Mouse (Mus musculus): ENCODE measurements around the gene Rcsd1. TPM values are rescaled to one million over a fixed set of nuclear protein-coding genes. Genes with fewer than 3 reads are reported as not detected.

The Rcsd1 gene
- polyA plus RNA-seq, 1 experiment: 15.6 TPM

DNA sequence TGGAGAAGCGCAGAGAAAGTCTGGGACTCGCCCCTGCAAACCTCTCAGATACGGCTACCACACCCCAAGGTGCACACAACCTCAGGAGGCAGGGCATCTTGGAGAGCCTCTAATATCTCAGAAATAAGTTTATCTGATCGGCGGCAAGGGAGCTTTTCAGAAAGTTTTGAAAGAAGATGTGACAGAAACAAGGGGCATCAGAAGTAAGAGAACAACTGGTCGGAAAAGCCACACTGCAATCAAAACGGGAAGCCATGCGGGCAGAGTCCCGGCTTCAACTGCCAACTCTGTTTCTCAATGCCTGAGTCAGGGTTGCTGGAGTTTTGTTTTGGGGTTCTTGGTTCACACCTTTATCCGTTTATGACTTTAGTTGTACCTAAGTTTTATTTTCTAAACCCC is 2.3 kb downstream of the Rcsd1 start:
- TF ChIP-seq CTCF (conservative IDR thresholded peaks at IDR 0.05; ENCODE audit: insufficient read depth, insufficient read length, low read depth, low read length): no peak
- no peak for TF ChIP-seq POLR2A (IDR thresholded peaks at IDR 0.05; ENCODE audit: low read depth, low read length)
- 45% methylated on average over 10 of the region's 10 CpGs for WGBS
- Histone ChIP-seq H3K36me3 (ENCODE audit: control insufficient read depth, insufficient read depth, low read length) (no peaks in the 10 kb centered on the region), H3K4me3 (ENCODE audit: insufficient read depth, low read depth, low read length) (peak overlapping the region; percentile 82), H3K4me1 (ENCODE audit: control insufficient read depth, insufficient read depth, low read length) (peaks cover 5% of the 10 kb centered on the region; the same call in 1 of the 2 replicates), H3K27ac (ENCODE audit: insufficient read depth, low read depth, low read length) (peak overlapping the region; percentile 87), H3K27me3 (replicated peaks; ENCODE audit: control insufficient read depth, insufficient read depth, low read length) (no peaks in the 10 kb centered on the region)
- no peak for DNase-seq

DNA sequence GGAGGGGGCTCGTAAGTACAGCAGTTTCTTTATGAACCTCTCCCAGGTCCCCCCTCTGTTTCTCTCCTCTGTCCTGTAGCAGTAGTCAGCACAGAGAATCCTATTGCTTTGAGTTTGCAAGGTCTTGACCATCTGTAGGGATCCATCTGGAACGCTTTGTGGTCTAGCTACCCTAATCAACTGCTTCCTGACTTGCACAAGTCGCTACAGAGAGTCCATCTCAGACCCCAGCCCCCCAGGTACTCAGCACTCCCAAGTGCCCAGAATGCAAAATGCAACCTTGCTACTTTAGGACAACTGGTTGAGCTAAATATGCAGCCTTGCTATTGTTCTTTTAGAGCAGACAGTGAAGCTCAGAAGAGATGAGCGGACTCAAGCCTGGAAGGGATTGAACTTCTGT is 3.1 kb downstream of the Rcsd1 start:
- TF ChIP-seq CTCF (conservative IDR thresholded peaks at IDR 0.05; ENCODE audit: insufficient read depth, insufficient read length, low read depth, low read length): no peak
- no peak for TF ChIP-seq POLR2A (IDR thresholded peaks at IDR 0.05; ENCODE audit: low read depth, low read length)
- no peak for DNase-seq
- H3K27me3 ChIP-seq (replicated peaks; ENCODE audit: control insufficient read depth, insufficient read depth, low read length): no peaks in the 10 kb centered on the region
- H3K36me3 ChIP-seq (ENCODE audit: control insufficient read depth, insufficient read depth, low read length): no peaks in the 10 kb centered on the region
- 60% methylated on average over 4 of the region's 4 CpGs for WGBS
- peak overlapping the region; percentile 46; the same call in 1 of the 2 replicates for H3K27ac ChIP-seq (ENCODE audit: insufficient read depth, low read depth, low read length)
- H3K4me1 ChIP-seq (ENCODE audit: control insufficient read depth, insufficient read depth, low read length): peaks cover 6% of the 10 kb centered on the region; the same call in 1 of the 2 replicates
- H3K4me3 ChIP-seq (ENCODE audit: insufficient read depth, low read depth, low read length): peak overlapping the region; percentile 82

DNA sequence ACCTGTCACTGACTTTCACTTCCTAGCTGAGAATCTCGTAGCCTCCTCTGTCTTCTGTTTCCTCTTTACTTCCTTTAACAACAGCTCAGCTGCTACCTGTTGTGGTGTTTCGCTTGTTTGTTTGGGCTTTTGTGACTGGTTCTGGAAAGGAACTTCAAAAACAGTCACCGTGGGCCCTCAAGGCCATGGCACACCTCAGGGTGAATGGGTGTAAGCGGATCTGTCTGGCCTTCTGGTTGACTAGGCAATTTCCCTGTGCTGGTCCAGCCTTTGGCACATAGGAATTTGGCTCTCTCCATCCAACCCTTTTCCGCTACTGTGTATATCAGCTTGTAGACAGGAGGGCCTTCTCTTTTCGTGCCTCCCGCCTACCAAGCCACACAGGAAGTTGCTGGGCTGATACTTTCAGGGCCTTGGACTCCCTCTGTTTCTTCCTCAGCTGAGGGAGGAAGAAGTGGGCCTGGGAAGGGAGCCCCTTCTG is 3.6 kb downstream of the Rcsd1 start:
- Histone ChIP-seq H3K4me3 (ENCODE audit: insufficient read depth, low read depth, low read length) (peak overlapping the region; percentile 82; the same call in 1 of the 2 replicates), H3K27me3 (replicated peaks; ENCODE audit: control insufficient read depth, insufficient read depth, low read length) (no peaks in the 10 kb centered on the region), H3K27ac (ENCODE audit: insufficient read depth, low read depth, low read length) (peak overlapping the region; percentile 46; the same call in 1 of the 2 replicates), H3K36me3 (ENCODE audit: control insufficient read depth, insufficient read depth, low read length) (no peaks in the 10 kb centered on the region), H3K4me1 (ENCODE audit: control insufficient read depth, insufficient read depth, low read length) (peaks cover 9% of the 10 kb centered on the region; the same call in 1 of the 2 replicates)
- no peak for DNase-seq
- 76% methylated on average over 7 of the region's 7 CpGs for WGBS
- TF ChIP-seq CTCF (conservative IDR thresholded peaks at IDR 0.05; ENCODE audit: insufficient read depth, insufficient read length, low read depth, low read length) (no peak), POLR2A (IDR thresholded peaks at IDR 0.05; ENCODE audit: low read depth, low read length) (no peak)

DNA sequence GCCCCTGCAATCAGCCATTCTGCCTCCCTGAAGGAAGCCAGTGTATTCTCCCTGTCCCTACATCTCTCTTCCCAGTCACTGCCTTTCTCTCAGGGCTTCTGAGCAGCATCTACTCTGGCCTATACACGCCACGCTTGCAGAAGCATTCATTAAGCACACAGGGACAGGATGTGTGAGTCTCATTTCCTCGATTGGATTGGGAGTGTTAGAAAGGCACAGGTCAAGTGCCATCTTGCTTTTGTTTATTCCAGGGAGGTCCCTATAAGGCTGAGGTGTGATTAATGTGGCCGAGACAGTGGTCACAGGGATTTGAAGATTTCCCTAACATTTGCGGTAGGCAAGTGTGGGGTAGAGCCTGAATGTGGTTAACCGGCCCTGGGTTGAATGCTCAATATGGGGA is 4.2 kb downstream of the Rcsd1 start:
- TF ChIP-seq CTCF (conservative IDR thresholded peaks at IDR 0.05; ENCODE audit: insufficient read depth, insufficient read length, low read depth, low read length): no peak
- no peak for TF ChIP-seq POLR2A (IDR thresholded peaks at IDR 0.05; ENCODE audit: low read depth, low read length)
- Histone ChIP-seq H3K4me3 (ENCODE audit: insufficient read depth, low read depth, low read length) (no peak overlapping the region), H3K27me3 (replicated peaks; ENCODE audit: control insufficient read depth, insufficient read depth, low read length) (no peaks in the 10 kb centered on the region), H3K27ac (ENCODE audit: insufficient read depth, low read depth, low read length) (peak overlapping the region; percentile 30; the same call in 1 of the 2 replicates), H3K36me3 (ENCODE audit: control insufficient read depth, insufficient read depth, low read length) (no peaks in the 10 kb centered on the region), H3K4me1 (ENCODE audit: control insufficient read depth, insufficient read depth, low read length) (peaks cover 9% of the 10 kb centered on the region; the same call in 1 of the 2 replicates)
- no peak for DNase-seq
- WGBS: 71% methylated on average over 6 of the region's 6 CpGs

DNA sequence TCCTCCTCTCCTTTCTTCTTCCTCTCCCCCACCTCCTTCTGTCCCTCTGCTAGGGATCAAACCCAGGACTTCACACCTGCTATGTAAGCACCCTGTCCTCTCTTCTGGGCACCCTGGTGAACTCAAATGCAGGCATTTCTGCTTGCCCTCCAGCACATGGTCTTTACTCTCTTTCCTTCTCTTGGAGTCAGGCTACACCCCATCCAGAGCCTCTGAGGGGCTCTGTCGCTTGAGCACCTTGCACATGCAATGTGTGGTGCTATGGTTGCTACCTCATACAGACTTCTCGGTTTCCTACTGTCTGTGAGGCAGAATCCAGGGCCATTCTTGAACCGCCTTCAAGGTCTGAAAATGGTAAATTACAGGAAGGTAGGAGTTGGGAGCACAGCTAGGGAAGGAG is 4.7 kb downstream of the Rcsd1 start:
- WGBS: 92% methylated on average over 3 of the region's 3 CpGs
- H3K4me1 ChIP-seq (ENCODE audit: control insufficient read depth, insufficient read depth, low read length): peaks cover 12% of the 10 kb centered on the region; the same call in 1 of the 2 replicates
- H3K4me3 ChIP-seq (ENCODE audit: insufficient read depth, low read depth, low read length): no peak overlapping the region
- H3K27me3 ChIP-seq (replicated peaks; ENCODE audit: control insufficient read depth, insufficient read depth, low read length): no peaks in the 10 kb centered on the region
- no peak for DNase-seq
- H3K27ac ChIP-seq (ENCODE audit: insufficient read depth, low read depth, low read length): no peak overlapping the region
- no peak for TF ChIP-seq CTCF (conservative IDR thresholded peaks at IDR 0.05; ENCODE audit: insufficient read depth, insufficient read length, low read depth, low read length)
- no peak for TF ChIP-seq POLR2A (IDR thresholded peaks at IDR 0.05; ENCODE audit: low read depth, low read length)
- H3K36me3 ChIP-seq (ENCODE audit: control insufficient read depth, insufficient read depth, low read length): no peaks in the 10 kb centered on the region

DNA sequence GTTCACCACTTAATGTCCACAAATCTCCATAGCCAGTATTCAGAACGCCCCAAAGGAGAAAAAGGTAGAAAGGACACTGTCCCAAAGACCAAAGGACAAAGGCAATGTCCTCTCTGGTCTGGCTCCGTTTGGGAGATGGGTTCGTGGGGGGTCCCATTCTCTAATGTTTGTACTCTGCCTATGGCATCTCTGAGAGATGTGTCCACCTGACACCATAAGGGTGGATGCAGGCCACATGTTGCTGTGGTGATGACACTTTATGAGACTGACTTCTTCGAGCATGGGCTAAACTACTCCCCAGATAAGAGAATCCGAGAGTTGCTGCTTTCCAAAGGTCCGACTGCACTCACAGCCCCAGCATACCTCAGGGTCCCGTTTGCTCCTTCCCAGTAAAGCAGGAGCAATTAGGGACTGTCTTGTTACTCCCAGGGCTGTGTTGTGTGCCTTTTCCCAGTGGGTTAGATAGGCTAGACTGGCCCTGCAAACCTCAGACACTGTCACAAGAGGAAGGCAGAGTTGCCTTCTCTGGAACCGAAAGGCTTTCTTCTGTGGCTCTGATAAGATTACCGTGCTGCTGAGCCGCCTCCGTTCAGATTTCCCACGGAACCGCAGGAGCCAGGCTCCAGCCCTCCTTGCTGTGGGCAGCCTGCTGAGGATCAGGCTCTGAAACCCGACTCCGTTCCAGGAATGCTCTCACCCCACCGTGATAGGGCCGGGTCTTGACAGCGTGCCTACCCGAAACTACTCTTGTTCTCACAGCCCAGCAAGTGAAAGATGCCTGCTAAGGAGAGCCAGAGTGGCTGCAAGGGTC is 7.1 kb downstream of the Rcsd1 start:
- Histone ChIP-seq H3K4me3 (ENCODE audit: insufficient read depth, low read depth, low read length) (no peak overlapping the region), H3K27ac (ENCODE audit: insufficient read depth, low read depth, low read length) (peak overlapping the region; percentile 0; the same call in 1 of the 2 replicates), H3K27me3 (replicated peaks; ENCODE audit: control insufficient read depth, insufficient read depth, low read length) (no peaks in the 10 kb centered on the region), H3K36me3 (ENCODE audit: control insufficient read depth, insufficient read depth, low read length) (no peaks in the 10 kb centered on the region), H3K4me1 (ENCODE audit: control insufficient read depth, insufficient read depth, low read length) (peaks cover 8% of the 10 kb centered on the region; the same call in 1 of the 2 replicates)
- 25% methylated on average over 19 of the region's 19 CpGs for WGBS
- DNase-seq: no peak
- TF ChIP-seq POLR2A (IDR thresholded peaks at IDR 0.05; ENCODE audit: low read depth, low read length): no peak
- no peak for TF ChIP-seq CTCF (conservative IDR thresholded peaks at IDR 0.05; ENCODE audit: insufficient read depth, insufficient read length, low read depth, low read length)

DNA sequence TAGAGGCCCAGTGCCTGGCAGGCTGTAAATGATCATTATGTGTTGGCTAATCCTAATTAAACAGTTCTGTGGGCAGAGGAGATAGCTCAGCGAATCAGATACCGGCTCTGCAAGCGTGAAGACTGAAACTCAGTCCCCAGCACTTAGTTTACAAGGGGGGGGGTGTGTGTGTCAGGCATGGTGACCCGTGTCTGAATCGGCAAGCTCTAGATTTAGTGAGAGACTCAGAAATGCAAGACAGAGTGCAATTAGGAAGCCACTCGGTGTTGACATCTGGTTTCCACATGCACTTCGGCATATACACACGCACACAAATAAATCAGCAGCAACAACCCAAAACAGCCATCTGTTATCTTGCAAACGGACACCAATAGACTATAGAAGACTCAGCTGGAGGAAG is 8.0 kb downstream of the Rcsd1 start:
- Histone ChIP-seq H3K27me3 (replicated peaks; ENCODE audit: control insufficient read depth, insufficient read depth, low read length) (no peaks in the 10 kb centered on the region), H3K36me3 (ENCODE audit: control insufficient read depth, insufficient read depth, low read length) (no peaks in the 10 kb centered on the region), H3K27ac (ENCODE audit: insufficient read depth, low read depth, low read length) (peak overlapping the region; percentile 71), H3K4me3 (ENCODE audit: insufficient read depth, low read depth, low read length) (no peak overlapping the region), H3K4me1 (ENCODE audit: control insufficient read depth, insufficient read depth, low read length) (peaks cover 8% of the 10 kb centered on the region; the same call in 1 of the 2 replicates)
- WGBS: 51% methylated on average over 9 of the region's 9 CpGs
- DNase-seq: no peak
- TF ChIP-seq POLR2A (IDR thresholded peaks at IDR 0.05; ENCODE audit: low read depth, low read length): no peak
- no peak for TF ChIP-seq CTCF (conservative IDR thresholded peaks at IDR 0.05; ENCODE audit: insufficient read depth, insufficient read length, low read depth, low read length)
